Mouse (Mus musculus) spleen, postnatal 14 days (tissue): ENCODE results near the gene Ush1c.
"Not testable (repeated sequence)": the region's sequence is repeated elsewhere in the genome, so short reads cannot be mapped to it uniquely, and the experiment has no call there.

Experiments
- DNase-seq, 2 experiments: peaks; one replicate each; pipeline ENCODE4 v3.0.0; 2021 to 2022; ENCODE audit warnings: low spot score in 2 of 2

The Ush1c gene

DNA sequence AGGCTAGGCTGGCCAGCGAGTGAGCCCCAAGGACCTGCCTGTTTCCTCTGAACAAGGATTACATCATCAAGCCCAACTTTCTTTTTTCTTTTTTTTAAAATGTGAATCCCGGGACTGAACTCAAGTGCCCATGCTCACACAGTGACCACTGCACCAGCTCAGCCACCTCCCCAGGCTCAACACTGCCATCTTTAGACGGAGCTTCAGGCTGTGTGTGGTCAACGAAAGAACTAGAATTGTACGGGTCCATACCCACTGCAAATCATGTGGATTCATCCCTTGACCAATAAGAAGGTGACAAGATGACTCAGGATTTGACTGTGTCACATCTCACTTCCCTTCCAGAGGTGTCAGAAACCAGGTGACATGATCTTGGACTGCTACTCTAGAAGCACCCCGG lies 33.5 kb downstream of the Ush1c start:
- DNase-seq = no peak

DNA sequence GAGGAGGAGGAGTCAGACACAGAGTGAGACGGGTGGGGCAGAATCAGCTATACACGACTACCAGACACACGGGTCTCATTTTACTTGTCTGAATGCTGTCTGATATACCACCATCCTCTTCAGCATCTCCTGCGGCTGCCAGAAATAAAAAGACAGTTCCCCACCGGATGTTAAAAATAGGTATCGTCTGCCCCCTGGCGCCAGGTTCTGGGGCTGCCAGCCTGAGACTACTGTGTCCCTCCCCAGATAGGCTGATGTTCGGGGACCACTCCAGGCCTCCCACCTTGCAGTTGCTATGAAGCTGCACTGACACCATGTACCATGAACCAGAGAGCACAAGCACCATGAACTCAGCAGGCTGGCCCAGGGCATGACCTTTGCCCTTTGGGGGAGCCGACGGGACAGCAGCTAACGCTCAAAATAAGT lies 34.2 kb downstream of the Ush1c start:
- DNase-seq = peak in 1 of 2 experiments; percentile 40

GRCm38 (mm10) chr7:46201649-46202048 lies 36.7 kb downstream of the Ush1c start:
- DNase-seq = no peak

GRCm38 (mm10) chr7:46200021-46200420 lies 38.3 kb downstream of the Ush1c start:
- DNase-seq = no peak

GRCm38 (mm10) chr7:46195356-46195755 lies 42.9 kb downstream of the Ush1c start:
- DNase-seq = no peak

- DNase-seq = no peak
These were observed 54.1 kb downstream of the Ush1c start for GRCm38 (mm10) chr7:46184232-46184631.

GRCm38 (mm10) chr7:46181590-46181989 lies 56.7 kb downstream of the Ush1c start:
- peak in 1 of 2 experiments; percentile 15 for DNase-seq

GRCm38 (mm10) chr7:46179431-46180275 lies 58.6 kb downstream of the Ush1c start, which contains the start of gene Abcc8:
TSS of gene Abcc8 (minus strand) at chr7:46180033.
- no peak for DNase-seq

GRCm38 (mm10) chr7:46168980-46169379 lies 69.3 kb downstream of the Ush1c start:
- not testable (repeated sequence) for DNase-seq

- DNase-seq = no peak
These were observed 69.9 kb downstream of the Ush1c start for GRCm38 (mm10) chr7:46168402-46168801.

DNA sequence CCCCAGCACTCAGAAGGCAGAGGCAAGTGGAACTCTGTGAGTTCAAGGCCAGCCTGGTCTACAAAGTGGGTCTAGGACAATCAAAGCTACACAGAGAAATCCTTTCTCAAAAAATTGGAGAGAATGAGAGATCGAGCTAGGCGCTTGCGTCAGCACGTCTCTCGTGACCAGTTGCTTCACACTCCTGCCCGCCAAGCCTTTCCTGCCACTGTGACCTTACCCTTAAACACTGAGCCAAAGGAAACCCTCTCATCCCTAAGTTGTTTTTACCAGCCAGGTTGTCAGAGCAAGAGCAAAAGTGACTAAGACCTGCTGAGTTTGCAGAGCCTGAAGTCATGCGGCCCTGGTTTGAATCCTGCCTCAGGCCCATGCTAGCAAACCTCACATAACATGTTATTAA lies 70.4 kb downstream of the Ush1c start:
- DNase-seq = no peak

DNA sequence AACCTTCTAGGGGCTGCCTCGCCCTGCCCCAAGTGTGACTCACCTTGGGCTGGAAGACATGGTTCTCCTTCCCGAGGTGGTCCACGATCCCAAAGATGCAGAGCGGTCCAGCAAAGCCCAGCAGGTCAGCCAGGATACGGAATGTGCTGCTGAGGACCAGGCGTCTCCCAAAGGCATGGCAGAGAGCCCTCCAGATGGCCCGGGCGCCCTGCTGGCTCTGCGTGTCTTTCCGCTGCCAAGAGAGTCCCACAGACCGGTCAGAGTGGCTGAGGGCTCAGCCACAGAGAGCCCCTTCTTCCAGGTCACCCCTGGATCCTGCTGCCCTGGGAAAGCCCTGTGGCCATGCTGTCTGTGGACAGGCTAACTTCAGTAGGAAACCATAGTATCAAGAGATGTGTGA lies 72.4 kb downstream of the Ush1c start:
- DNase-seq = no peak

DNA sequence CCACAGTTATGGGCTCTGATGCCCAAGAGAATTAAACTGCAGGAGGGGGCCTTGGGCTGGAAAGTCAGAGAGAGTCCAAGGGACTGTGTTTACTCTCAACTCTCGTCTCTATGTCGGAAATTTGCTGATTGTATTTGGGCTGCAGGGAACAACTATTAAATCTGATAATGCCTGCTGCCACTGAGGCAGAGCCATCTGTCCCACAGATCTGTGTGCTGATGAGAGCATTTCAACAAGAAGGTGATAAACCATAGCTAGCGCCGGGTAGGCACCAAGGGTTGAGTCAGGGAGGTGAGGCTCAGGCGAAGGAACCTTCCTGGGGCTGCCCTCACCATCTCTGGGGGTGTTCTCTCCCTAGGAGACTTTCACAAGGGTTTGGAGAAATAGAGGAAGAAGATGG lies 75.6 kb downstream of the Ush1c start:
- no peak for DNase-seq

DNA sequence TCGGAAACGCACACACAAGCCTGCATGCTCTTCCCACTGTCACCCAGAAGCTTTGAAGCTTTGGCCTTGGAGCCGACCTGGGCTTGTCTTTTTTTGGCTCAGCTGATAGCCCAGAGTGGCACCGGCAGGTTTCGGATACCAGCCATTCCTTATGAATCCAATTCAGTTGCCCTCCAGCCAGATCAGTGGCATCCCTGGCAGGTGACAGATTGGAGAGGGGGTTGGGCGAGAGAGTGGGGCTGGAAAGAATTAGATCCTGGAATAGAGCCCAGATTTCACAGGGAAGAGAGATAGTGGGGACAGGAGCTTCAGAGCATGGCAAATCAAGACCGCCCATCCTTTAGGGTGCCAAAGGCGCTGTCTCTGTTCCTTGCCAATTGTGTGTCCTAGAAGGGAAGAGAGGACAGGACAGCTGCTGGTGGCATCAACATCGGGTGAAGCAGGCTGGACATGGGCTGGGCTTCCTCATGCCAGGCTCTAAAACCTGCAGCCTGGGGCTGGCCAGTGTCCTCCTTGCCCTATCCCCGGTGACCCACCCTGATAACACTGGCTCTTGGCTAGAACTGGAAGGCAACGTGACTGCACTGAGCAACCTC lies 76.1 kb downstream of the Ush1c start:
- DNase-seq = no peak

- DNase-seq = no peak
These were observed 76.7 kb downstream of the Ush1c start for GRCm38 (mm10) chr7:46161615-46162014.

DNA sequence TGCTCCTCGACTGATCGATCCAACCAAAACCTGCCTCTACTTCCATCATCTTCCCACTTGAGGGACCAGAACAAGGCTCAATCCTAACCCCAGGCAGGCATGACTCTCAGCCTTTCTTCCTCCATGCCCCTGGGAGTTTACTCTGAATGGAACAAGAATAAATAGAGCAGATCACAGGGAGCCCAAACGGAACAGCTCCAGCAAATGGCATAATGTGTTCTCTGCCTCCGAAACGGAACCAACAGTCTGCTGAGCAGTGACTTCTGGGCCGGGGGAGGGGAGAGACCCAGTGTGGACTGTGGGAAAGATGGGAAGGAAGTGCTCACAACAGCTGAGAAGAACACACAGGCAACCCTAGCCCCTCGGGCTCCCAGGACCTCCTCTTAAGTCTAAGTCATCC lies 80.6 kb downstream of the Ush1c start:
- no peak for DNase-seq

- DNase-seq = no peak
These were observed 83.5 kb downstream of the Ush1c start for GRCm38 (mm10) chr7:46154498-46155488.

DNA sequence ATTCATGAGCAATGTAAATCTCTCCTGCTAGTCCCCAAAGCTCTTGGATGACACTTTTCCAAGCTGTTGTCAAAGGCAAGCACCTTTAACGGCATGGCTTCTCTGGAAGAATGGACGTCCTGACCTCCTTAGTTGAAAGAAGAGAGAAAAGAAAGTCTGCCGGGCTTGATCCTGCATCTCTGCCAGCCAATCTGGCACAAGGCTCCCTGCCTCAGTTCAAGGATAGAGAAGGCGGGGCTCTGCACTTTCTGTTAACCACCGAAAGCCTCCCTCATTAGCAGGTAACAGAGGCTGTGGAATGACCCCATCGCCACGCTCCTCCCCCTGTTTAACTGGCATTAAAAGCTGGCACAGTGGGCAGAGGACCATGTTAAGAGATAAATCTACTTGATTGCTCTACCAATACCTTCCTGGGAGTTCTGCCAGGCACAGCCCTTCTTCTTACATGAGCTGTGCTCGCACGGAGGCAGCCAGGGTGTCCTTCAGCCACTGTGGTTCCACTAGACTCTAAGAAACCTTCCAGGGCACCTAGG lies 85.4 kb downstream of the Ush1c start:
- no peak for DNase-seq

DNA sequence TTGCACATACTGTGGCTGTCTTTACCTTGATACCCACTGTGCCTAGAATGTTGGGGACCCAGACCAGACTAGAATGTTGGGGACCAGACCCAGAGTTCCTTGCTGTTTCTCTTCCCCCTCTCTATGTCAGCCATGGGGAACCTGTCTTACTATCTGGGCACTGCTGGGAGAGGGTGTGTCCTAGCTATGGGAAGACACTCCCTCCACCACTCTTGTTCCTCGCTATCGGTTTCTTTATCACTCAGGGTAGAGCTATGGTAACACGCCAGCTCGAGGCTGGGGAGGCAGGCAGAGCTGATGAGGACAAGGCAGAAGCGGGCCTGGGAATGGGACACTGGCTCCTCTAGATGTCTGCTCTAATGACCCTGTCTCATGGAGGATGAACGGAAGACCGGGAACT lies 90.9 kb downstream of the Ush1c start:
- DNase-seq = no peak

DNA sequence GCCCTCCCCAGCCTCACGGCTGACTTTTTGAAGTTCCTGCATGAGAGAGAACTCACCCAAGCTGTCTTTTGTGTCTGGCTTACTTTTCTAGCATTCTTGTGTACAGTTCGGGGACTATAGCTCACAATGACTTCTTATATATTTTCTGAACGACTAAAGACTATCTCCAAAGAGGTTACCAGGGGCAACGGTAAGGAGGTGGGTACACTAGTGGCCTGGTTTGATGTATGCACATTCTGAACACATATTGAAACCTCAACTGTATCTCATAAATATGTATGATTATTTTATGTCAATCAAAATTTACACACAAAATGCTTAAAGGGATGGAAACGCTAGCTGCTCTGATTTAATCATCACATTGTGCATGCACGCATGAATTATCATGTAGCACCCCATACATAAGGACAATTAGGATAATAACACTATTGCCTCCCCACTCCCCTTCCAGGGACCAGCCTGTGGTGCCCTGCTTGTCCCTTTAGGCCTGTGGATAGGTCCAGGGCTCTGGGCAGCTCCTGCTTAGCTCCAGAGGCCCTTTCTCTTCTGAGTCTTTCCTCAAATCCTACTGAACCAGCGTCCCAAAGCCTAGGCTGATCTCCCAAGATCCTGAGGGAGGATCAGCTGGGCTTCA lies 91.5 kb downstream of the Ush1c start:
- no peak for DNase-seq
